Mouse (Mus musculus) cerebellum, postnatal 36 days (tissue): ENCODE measurements at regions not wholly inside any gene's neighbourhood (a gene's known extent, or its start where the extent isn't known, plus 50 kb on each side); places are given as distances from the start of the nearest gene placed in this dataset.

Source experiments
- DNase-seq, 2 experiments: peaks; one replicate each; pipeline ENCODE4 v3.0.0; 2021 to 2022; ENCODE audit warnings: mixed read lengths in 2 of 2

GRCm38 (mm10) chr1:6928658-6929057 is 2121.0 kb downstream of the Gm37988 start:
- DNase-seq, result no peak

- no peak for DNase-seq
Observed at GRCm38 (mm10) chr1:6931876-6932275, 2124.2 kb downstream of the Gm37988 start.

DNA sequence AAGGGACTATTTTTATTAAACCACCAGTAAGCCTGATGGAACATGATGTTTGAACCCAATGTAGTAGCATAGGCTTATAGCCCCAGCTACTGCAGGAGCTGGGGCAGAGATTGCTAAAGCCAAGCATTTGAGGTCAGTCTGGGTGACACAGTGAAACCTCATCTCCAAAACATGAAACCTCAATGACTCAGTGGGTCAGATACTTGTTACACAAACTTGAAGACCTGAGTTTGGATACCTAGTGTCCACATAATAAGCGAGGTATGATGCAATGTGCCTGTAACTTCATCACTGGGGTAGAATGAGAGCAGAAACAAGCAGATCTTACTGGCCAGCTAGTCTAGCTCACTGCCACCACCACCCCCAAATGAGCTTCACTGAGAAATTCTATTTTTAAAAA is 2162.1 kb downstream of the Gm37988 start:
- no peak for DNase-seq

- no peak for DNase-seq
Observed at GRCm38 (mm10) chr1:6973749-6974327, 2166.1 kb downstream of the Gm37988 start.

GRCm38 (mm10) chr1:6979626-6980025 is 2171.9 kb downstream of the Gm37988 start:
- no peak for DNase-seq

DNA sequence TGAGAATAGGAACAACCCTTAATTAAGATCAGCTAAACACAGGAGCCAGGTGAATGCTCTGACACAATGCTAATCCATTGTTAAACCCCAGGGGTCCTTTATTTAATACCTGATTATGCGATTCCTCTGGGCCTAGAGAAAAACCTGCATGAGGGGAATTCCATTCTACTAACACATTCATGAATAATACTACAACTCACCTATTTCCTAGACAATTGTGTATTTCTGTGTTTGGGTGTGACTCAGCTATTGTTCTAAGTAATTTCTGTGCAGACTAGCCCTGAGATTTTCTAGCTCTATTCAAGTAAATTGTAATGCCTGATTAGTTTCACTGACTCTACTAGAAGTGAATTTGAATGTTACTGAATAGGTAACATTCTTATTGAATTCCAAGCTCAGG is 2176.5 kb downstream of the Gm37988 start:
- DNase-seq, result no peak

GRCm38 (mm10) chr1:6997611-6998010 is 2189.9 kb downstream of the Gm37988 start:
- DNase-seq, result no peak

DNA sequence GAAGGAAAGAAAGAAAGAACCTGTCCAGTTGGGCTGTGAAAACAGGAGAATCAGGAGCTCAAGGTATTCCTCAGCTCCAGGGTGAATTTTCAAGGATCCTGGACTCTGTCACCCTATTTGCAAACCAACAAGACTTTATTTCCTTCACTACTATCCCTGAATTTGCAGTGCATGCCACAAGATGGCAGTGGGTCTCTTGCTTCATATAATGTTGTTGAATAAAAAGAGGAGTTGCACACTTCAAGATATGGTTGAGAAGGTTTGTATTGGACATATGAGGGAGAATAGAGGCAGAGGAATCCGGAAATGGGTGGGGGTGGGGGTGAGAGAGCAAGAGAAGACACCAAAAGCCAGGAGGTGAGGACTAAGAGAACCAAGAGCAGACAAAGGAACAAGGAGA is 2202.5 kb downstream of the Gm37988 start:
- peak; percentile 12 to 26 for DNase-seq
